Mouse (Mus musculus) ES-E14 (cell line): ENCODE measurements around the gene Adamtsl5.

Source experiments
- MAFK ChIP-seq: IDR thresholded peaks from 2 replicates; pipeline ENCODE4 v1.6.1; 2014; ENCODE audit warnings: mild to moderate bottlenecking, low read depth, low read length, inconsistent platforms; ENCODE audit not compliant: insufficient read depth
- ZC3H11A ChIP-seq: IDR thresholded peaks from 2 replicates; pipeline ENCODE4 v1.6.1; 2012; ENCODE audit warnings: low read depth, mild to moderate bottlenecking, inconsistent platforms, low read length, borderline replicate concordance
- ZNF384 ChIP-seq: IDR thresholded peaks from 2 replicates; pipeline ENCODE4 v1.6.1; 2012; ENCODE audit warnings: low read depth, low read length, inconsistent platforms

GRCm38 (mm10) chr10:80313627-80314201, 34.5 kb downstream of the Adamtsl5 start:
- TF ChIP-seq ZC3H11A (no peak), ZNF384 (no peak), MAFK (no peak)
